Mouse (Mus musculus) heart, embryonic 12.5 days (tissue): ENCODE data around the gene Gm379. TPM values are rescaled to one million over a fixed set of nuclear protein-coding genes. Genes with fewer than 3 reads are reported as not detected.

Experiments used
- ATAC-seq: fragments of 200-750 bp; cut with Nextera tagmentation; 2 replicates; pipeline ENCODE4 v1.8.0; 2017; ENCODE audit warnings: moderate TSS enrichment, moderate library complexity; ENCODE audit not compliant: insufficient number of reproducible peaks, low FRiP score
- H3K27ac ChIP-seq: fragments of 300-500 bp; sonication (generic); 2 replicates; pipeline ENCODE4 v1.5.1; 2016; ENCODE audit warnings: mild to moderate bottlenecking, moderate library complexity; ENCODE audit not compliant: poor library complexity, severe bottlenecking
- H3K27me3 ChIP-seq: fragments of 300-500 bp; sonication (generic); replicated peaks from 2 replicates; pipeline ENCODE4 v1.6.1; 2016; ENCODE audit warnings: mild to moderate bottlenecking, moderate library complexity
- H3K36me3 ChIP-seq: fragments of 300-500 bp; sonication (generic); 2 replicates; pipeline ENCODE4 v1.6.1; 2016; ENCODE audit warnings: mild to moderate bottlenecking, moderate library complexity
- H3K4me1 ChIP-seq: fragments of 300-500 bp; sonication (generic); replicated peaks from 2 replicates; pipeline ENCODE4 v1.6.1; 2016; ENCODE audit warnings: mild to moderate bottlenecking
- H3K4me2 ChIP-seq: fragments of 300-500 bp; sonication (generic); 2 replicates; pipeline ENCODE4 v1.6.1; 2016; ENCODE audit warnings: mild to moderate bottlenecking, moderate library complexity
- H3K4me3 ChIP-seq: fragments of 300-500 bp; sonication (generic); 2 replicates; pipeline ENCODE4 v1.5.1; 2016; ENCODE audit warnings: mild to moderate bottlenecking
- H3K9ac ChIP-seq: fragments of 300-500 bp; sonication (generic); 2 replicates; pipeline ENCODE4 v1.6.1; 2016; ENCODE audit warnings: mild to moderate bottlenecking, moderate library complexity
- H3K9me3 ChIP-seq: fragments of 300-500 bp; sonication (generic); replicated peaks from 2 replicates; pipeline ENCODE4 v1.6.1; 2016; ENCODE audit warnings: mild to moderate bottlenecking, moderate library complexity
- WGBS: fragments of 180-500 bp; shearing (Covaris S2); methylation state at CpG from one replicate; pipeline ENCODE4 v1.1.7; 2016; 5-methylcytosine and 5-hydroxymethylcytosine counted together
- polyA plus RNA-seq: library from polyadenylated mRNA; unstranded; fragments of >200 nt; fragmentation: Nextera tagmentation; extraction: Ambion mirVana; gene quantifications from 2 replicates; pipeline ENCODE4 v1.2.1, GENCODE M21; 2016

The Gm379 gene
- polyA plus RNA-seq: not detected in 2 replicates

DNA sequence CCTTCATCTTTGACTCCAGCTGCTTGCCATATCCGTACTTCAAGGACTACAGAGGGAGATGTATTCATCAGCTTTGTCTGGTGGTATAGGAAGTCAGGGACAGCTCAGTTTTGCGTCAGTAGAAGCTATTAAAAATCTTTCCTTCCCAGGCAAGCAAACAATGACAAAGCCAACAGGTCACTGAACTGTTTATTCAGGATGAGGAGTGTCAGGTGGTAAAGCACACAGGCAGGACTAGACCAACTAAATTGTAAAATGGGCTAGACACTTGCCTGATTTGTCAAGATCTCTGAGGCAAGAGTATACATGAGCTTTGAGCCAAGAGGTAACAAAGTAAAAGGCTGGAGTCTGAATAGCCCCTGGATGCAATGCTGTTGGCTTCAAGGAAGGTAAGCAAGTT, at the start of gene Gm379:
Gene Gm379 (minus strand): TSS at position 7 of the 400 bp plus-strand sequence.
- no peak for ATAC-seq
- Histone ChIP-seq H3K4me1 (no peaks in the 10 kb centered on the region), H3K27me3 (no peaks in the 10 kb centered on the region), H3K4me3 (no peak within 1 kb of the TSS), H3K9ac (no peak within 1 kb of the TSS), H3K9me3 (no peaks in the 10 kb centered on the region), H3K27ac (no peak within 1 kb of the TSS), H3K4me2 (no peak within 1 kb of the TSS), H3K36me3 (no peaks in the 10 kb centered on the region)
- 69% methylated on average over 2 of the region's 2 CpGs for WGBS

DNA sequence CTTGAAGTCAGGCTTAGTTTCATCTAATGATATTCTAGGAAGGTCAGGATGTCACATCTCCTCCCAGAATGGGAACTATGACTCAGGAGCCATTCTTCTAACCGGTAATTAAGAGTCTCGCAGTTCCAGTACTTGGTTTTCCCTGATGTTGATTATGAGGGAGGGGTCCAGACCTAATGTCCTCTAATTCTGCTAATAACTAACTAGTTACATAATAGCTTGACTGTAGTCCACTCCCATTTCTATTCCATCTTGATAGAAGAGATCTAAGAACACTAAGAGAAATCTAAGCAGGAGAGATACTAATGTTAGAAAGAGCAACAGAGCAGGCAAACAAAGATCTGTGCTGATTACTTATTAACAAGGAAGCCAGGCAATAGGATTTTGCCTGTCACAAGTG, 39.6 kb upstream of the Gm379 start:
- Histone ChIP-seq H3K27ac (no peak overlapping the region), H3K4me3 (no peak overlapping the region), H3K36me3 (no peaks in the 10 kb centered on the region), H3K9ac (no peak overlapping the region), H3K9me3 (no peaks in the 10 kb centered on the region), H3K27me3 (no peaks in the 10 kb centered on the region), H3K4me1 (no peaks in the 10 kb centered on the region), H3K4me2 (no peak overlapping the region)
- no peak for ATAC-seq
- whole genome bisulfite sequencing: 79% methylated on average over 2 of the region's 2 CpGs

DNA sequence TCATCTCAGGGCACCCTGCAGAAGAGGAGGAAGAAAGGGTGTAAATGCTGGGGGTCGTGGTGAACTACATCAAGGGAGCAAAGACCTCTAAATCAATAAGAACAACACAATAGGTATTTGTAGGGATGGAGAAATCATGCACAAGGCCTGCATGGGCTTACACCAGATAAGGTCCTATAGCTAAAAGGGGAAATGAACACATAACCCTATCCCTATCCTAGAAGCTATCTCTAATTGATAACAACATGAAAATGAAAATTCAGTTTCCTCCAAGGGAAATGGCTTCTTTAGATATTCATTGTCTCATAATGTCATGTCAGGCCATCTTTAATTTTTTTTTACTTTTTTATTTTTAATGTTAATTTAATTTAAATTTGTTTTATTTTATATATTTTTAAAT, 4.2 kb upstream of the Gm379 start:
- Histone ChIP-seq H3K4me1 (no peaks in the 10 kb centered on the region), H3K27me3 (no peaks in the 10 kb centered on the region), H3K9ac (no peak overlapping the region), H3K4me2 (no peak overlapping the region), H3K4me3 (no peak overlapping the region), H3K9me3 (no peaks in the 10 kb centered on the region), H3K27ac (no peak overlapping the region), H3K36me3 (no peaks in the 10 kb centered on the region)
- ATAC-seq: no peak
- WGBS: 54% methylated on average over 1 of the region's 1 CpGs

DNA sequence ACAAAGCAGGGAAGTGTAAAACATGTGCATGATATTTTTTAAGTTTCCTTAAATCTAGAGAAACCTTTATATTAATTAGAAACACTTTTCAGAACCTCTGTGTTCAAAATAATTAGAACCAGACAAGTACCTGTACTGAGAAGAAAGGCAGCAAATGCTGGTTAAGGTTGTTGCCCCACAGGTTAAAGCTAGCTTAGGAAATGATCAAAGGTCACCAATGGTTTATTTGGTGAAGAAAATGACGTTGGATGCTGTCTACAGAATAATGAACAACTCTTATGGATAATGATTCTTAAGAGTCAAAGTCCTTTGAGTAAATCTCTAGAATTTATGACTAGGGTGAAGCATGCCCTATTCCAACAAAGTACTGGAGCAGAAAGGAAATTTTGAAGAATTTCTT, 42.7 kb downstream of the Gm379 start:
- H3K36me3 ChIP-seq: no peaks in the 10 kb centered on the region
- ATAC-seq: no peak
- no peak overlapping the region for H3K4me3 ChIP-seq
- H3K4me1 ChIP-seq: no peaks in the 10 kb centered on the region
- H3K27ac ChIP-seq: no peak overlapping the region
- WGBS: 63% methylated on average over 1 of the region's 1 CpGs
- H3K27me3 ChIP-seq: no peaks in the 10 kb centered on the region
- no peak overlapping the region for H3K9ac ChIP-seq
- no peaks in the 10 kb centered on the region for H3K9me3 ChIP-seq
- no peak overlapping the region for H3K4me2 ChIP-seq

DNA sequence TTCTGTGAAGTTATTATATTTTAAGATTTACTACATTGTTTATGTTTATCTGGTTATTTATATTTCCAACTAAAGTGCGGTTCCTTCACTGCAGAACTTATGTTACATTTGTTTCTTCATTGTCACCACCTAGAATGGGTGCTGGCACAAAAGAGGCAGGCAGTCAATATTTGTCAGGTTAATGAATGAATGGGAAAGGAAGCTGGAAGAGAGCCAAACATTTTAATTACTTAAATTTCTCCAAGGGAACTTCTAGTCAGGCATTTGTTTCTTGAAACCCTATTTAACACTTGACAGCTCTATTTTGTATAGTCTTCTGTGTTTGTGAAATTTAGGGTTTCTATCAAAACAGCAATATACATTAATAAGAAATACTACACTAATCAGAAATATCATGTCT, 43.8 kb downstream of the Gm379 start:
- no peak overlapping the region for H3K4me2 ChIP-seq
- H3K4me1 ChIP-seq: no peaks in the 10 kb centered on the region
- no peaks in the 10 kb centered on the region for H3K36me3 ChIP-seq
- no peak overlapping the region for H3K27ac ChIP-seq
- H3K27me3 ChIP-seq: no peaks in the 10 kb centered on the region
- no peak overlapping the region for H3K4me3 ChIP-seq
- WGBS: 86% methylated on average over 1 of the region's 1 CpGs
- no peak overlapping the region for H3K9ac ChIP-seq
- no peak for ATAC-seq
- no peaks in the 10 kb centered on the region for H3K9me3 ChIP-seq

Other genes with a start within 250 kb of the Gm379 start
- 3.2 and 3.6 TPM in 2 replicates for gene Brwd3, start 169.5 kb upstream of the Gm379 start, polyA plus RNA-seq